Mouse (Mus musculus) lung, adult 18-20 months (tissue): ENCODE results near the gene Hectd1.
A peak's percentile ranks its signal among the peaks of the same experiment; 100 is the strongest.

ENCODE experiments used
- DNase-seq, 2 experiments: peaks; one replicate each; pipeline ENCODE4 v3.0.0; 2022; ENCODE audit warnings: mixed read lengths in 2 of 2

Gene Hectd1

GRCm38 (mm10) chr12:51767454-51767853 is 61.9 kb downstream of the Hectd1 start:
- DNase-seq, result no peak

GRCm38 (mm10) chr12:51759374-51759773 is 70.0 kb downstream of the Hectd1 start:
- DNase-seq, result no peak

GRCm38 (mm10) chr12:51756599-51756961 is 72.8 kb downstream of the Hectd1 start:
- DNase-seq, result no peak

- no peak for DNase-seq
Measured at GRCm38 (mm10) chr12:51755938-51756598, 73.3 kb downstream of the Hectd1 start.

- no peak for DNase-seq
Measured at GRCm38 (mm10) chr12:51747348-51747747, 82.0 kb downstream of the Hectd1 start.

- DNase-seq, result no peak
Measured at GRCm38 (mm10) chr12:51744957-51745356, 84.4 kb downstream of the Hectd1 start.

- peak in 1 of 2 experiments; percentile 29 for DNase-seq
Measured at GRCm38 (mm10) chr12:51741690-51742089, 87.6 kb downstream of the Hectd1 start.

- DNase-seq, result no peak
Measured at GRCm38 (mm10) chr12:51736807-51737206, 92.5 kb downstream of the Hectd1 start.

GRCm38 (mm10) chr12:51736381-51736780 is 93.0 kb downstream of the Hectd1 start:
- no peak for DNase-seq

- DNase-seq, result no peak
Measured at GRCm38 (mm10) chr12:51735840-51736271, 93.5 kb downstream of the Hectd1 start.

- peak; percentile 25 to 36 for DNase-seq
Measured at GRCm38 (mm10) chr12:51734605-51735211, 94.6 kb downstream of the Hectd1 start.

GRCm38 (mm10) chr12:51729827-51730226 is 99.5 kb downstream of the Hectd1 start:
- no peak for DNase-seq

GRCm38 (mm10) chr12:51729058-51729457 is 100.3 kb downstream of the Hectd1 start:
- peak; percentile 35 to 54 for DNase-seq

- DNase-seq, result no peak
Measured at GRCm38 (mm10) chr12:51721836-51722235, 107.5 kb downstream of the Hectd1 start.

- peak in 1 of 2 experiments; percentile 15 for DNase-seq
Measured at GRCm38 (mm10) chr12:51718617-51719016, 110.7 kb downstream of the Hectd1 start.

GRCm38 (mm10) chr12:51712685-51713084 is 116.7 kb downstream of the Hectd1 start:
- DNase-seq, result no peak

- DNase-seq, result no peak
Measured at GRCm38 (mm10) chr12:51710154-51710553, 119.2 kb downstream of the Hectd1 start.

GRCm38 (mm10) chr12:51709741-51710140 is 119.6 kb downstream of the Hectd1 start:
- DNase-seq, result no peak

GRCm38 (mm10) chr12:51708941-51709686 is 120.2 kb downstream of the Hectd1 start:
- DNase-seq, result peak; percentile 45 to 60

GRCm38 (mm10) chr12:51706673-51707235 is 122.6 kb downstream of the Hectd1 start:
- peak; percentile 36 to 57 for DNase-seq

- peak; percentile 38 to 74 for DNase-seq
Measured at GRCm38 (mm10) chr12:51705778-51706177, 123.6 kb downstream of the Hectd1 start.

GRCm38 (mm10) chr12:51704572-51704971 is 124.8 kb downstream of the Hectd1 start:
- peak in 1 of 2 experiments; percentile 24 for DNase-seq

GRCm38 (mm10) chr12:51703859-51704258 is 125.5 kb downstream of the Hectd1 start:
- no peak for DNase-seq
